ENCODE assay signal across 16 mouse cellular contexts in the genomic region with DNA sequence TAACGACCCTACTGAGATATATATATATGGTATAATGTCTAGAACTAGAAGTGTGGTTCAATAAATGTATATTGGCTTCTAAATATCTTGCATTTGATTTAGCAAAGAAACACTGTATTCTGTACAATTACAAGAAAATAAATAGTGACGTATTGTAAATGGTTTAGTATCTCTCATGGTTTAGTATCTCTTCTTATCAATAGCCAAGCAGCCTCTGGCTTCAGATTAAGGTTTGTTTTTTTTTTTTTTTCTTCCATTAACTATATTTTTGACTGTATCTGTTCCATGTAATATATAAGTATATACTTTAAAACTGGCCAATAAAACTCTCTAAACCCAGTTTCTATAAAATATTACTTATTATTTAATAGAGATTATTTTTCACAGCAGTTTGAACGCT.
"Had no signal": no experiment of that assay in that cellular context is flagged by ENCODE, and none has a peak within 500 bp of the region (broad histone marks: within the 10 kb centered on the region; RNA-seq: fewer than 3 reads in every experiment).

No protein-coding gene starts in this region.

- H3K27ac ChIP-seq: neural tube, embryonic 12.5 days; neural tube, embryonic 13.5 days; neural tube, embryonic 15.5 days; stomach, embryonic 15.5 days; stomach, postnatal 0 days had no signal

- H3K4me3 ChIP-seq: neural tube, embryonic 12.5 days; neural tube, embryonic 13.5 days; neural tube, embryonic 15.5 days; stomach, embryonic 15.5 days had no signal

- DNase-seq: retina, postnatal 1 day; right cerebral cortex, adult 18-20 months; right cerebral cortex, postnatal 14 days; right cerebral cortex, postnatal 25 days; right cerebral cortex, postnatal 4 days; spleen, adult 18-20 months; thymus, adult 18-20 months; thymus, adult 2 months; thymus, postnatal 14 days; thymus, postnatal 25 days; thymus, postnatal 4 days had no signal

- H3K9ac ChIP-seq: neural tube, embryonic 12.5 days; neural tube, embryonic 13.5 days; neural tube, embryonic 15.5 days; stomach, embryonic 15.5 days had no signal

- H3K27me3 ChIP-seq: neural tube, embryonic 12.5 days; neural tube, embryonic 13.5 days; neural tube, embryonic 15.5 days; stomach, embryonic 15.5 days had no signal

- H3K36me3 ChIP-seq: neural tube, embryonic 12.5 days; neural tube, embryonic 13.5 days; neural tube, embryonic 15.5 days; stomach, embryonic 15.5 days had no signal

- H3K4me1 ChIP-seq: neural tube, embryonic 12.5 days had no signal

- H3K9me3 ChIP-seq: neural tube, embryonic 12.5 days; neural tube, embryonic 13.5 days; neural tube, embryonic 15.5 days; stomach, embryonic 15.5 days had no signal
